Mouse (Mus musculus) ZHBTc4 (cell line): ENCODE results near the gene Cep350.
"Not testable (repeated sequence)": the region's sequence is repeated elsewhere in the genome, so short reads cannot be mapped to it uniquely, and the experiment has no call there.

Source experiments
- DNase-seq: peaks from one replicate; pipeline ENCODE4 v3.0.0-alpha.2; 2011; ENCODE audit warnings: low read depth, low spot score

Cep350 gene

GRCm38 (mm10) chr1:155886846-155887245, 86.2 kb downstream of the Cep350 start:
- DNase-seq, result no peak

- not testable (repeated sequence) for DNase-seq
Measured at GRCm38 (mm10) chr1:155882646-155883231, 90.3 kb downstream of the Cep350 start.

- no peak for DNase-seq
Measured at GRCm38 (mm10) chr1:155879596-155879995, 93.5 kb downstream of the Cep350 start.

GRCm38 (mm10) chr1:155862967-155863366, 110.1 kb downstream of the Cep350 start:
- DNase-seq, result no peak

- DNase-seq, result no peak
Measured at GRCm38 (mm10) chr1:155854926-155855702, 117.9 kb downstream of the Cep350 start.

- no peak for DNase-seq
Measured at GRCm38 (mm10) chr1:155853009-155853408, 120.0 kb downstream of the Cep350 start.

- no peak for DNase-seq
Measured at GRCm38 (mm10) chr1:155844235-155844634, 128.8 kb downstream of the Cep350 start.

- no peak for DNase-seq
Measured at GRCm38 (mm10) chr1:155843538-155843937, 129.5 kb downstream of the Cep350 start.

- DNase-seq, result no peak
Measured at GRCm38 (mm10) chr1:155835667-155836066, 137.4 kb downstream of the Cep350 start.

- DNase-seq, result no peak
Measured at GRCm38 (mm10) chr1:155833610-155834009, 139.4 kb downstream of the Cep350 start.

GRCm38 (mm10) chr1:155831958-155832357, 141.1 kb downstream of the Cep350 start:
- DNase-seq, result no peak

- no peak for DNase-seq
Measured at GRCm38 (mm10) chr1:155830861-155831260, 142.2 kb downstream of the Cep350 start.

- DNase-seq, result peak; percentile 44
Measured at GRCm38 (mm10) chr1:155827703-155828295, 145.3 kb downstream of the Cep350 start.

- DNase-seq, result no peak
Measured at GRCm38 (mm10) chr1:155826803-155827395, 146.2 kb downstream of the Cep350 start.

GRCm38 (mm10) chr1:155825940-155826716, 146.9 kb downstream of the Cep350 start:
- no peak for DNase-seq

GRCm38 (mm10) chr1:155820646-155821045, 152.4 kb downstream of the Cep350 start:
- DNase-seq, result no peak

- peak; percentile 9 for DNase-seq
Measured at GRCm38 (mm10) chr1:155816167-155816566, 156.9 kb downstream of the Cep350 start.

- peak; percentile 96 for DNase-seq
Measured at GRCm38 (mm10) chr1:155812581-155813499, 160.2 kb downstream of the Cep350 start, which contains the start of gene Qsox1. Gene Qsox1 (minus strand): TSS chr1:155812889.

- no peak for DNase-seq
Measured at GRCm38 (mm10) chr1:155811995-155812580, 161.0 kb downstream of the Cep350 start.

- DNase-seq, result no peak
Measured at GRCm38 (mm10) chr1:155810616-155811015, 162.4 kb downstream of the Cep350 start.
